Mouse (Mus musculus): ENCODE results near the gene Aoc3. TPM values are rescaled to one million over a fixed set of nuclear protein-coding genes. Genes with fewer than 3 reads are reported as not detected.

The Aoc3 gene
- 3.1 TPM in 2 replicates for polyA plus RNA-seq (2012; rRNA removed)
- polyA plus RNA-seq (2014; fragmentation: Nextera tagmentation; extraction: Ambion mirVana) = 0.68 and 1.0 TPM in 2 replicates

DNA sequence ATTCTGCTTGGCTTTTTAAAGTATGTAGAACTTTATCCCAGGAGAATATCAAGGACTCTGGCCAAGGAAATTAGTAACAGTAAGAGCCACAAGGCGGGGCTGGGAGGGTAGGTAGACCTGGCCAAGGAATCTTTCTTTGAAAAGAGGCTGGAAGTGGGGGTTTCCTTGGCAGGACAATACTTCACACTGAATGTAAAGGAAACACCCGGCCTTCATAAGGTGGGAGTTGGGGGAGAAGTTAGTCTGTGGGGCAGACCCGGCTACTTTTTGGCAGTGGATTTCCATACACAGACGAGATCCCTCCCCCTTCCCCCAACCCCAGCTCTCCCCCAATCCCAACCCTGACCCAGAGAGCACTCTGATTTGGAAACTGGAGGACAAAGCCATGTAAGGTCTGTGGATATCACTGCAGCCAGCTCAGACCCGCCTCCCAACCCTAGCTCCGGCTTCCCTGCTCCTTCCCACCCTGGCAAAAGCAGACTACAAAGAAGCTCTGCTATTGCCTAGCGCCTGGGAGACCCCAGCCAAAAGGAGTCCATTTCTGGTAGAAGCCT lies at the start of gene Aoc3:
Gene Aoc3 (plus strand): TSS at position 235 of the 554 bp plus-strand sequence.
- 75% methylated on average over 7 of the region's 7 CpGs for WGBS
- DNase-seq (ENCODE audit: low spot score) = peak; percentile 83
- Histone ChIP-seq H3K27ac (replicated peaks; ENCODE audit: low read depth, low read length) (peak within 1 kb of the TSS; percentile 38; the same call in 1 of the 2 replicates), H3K27me3 (ENCODE audit: control insufficient read depth, insufficient read depth, low read length) (no peaks in the 10 kb centered on the region), H3K4me3 (replicated peaks; ENCODE audit: low read length) (no peak within 1 kb of the TSS), H3K9ac (ENCODE audit: low read depth, low read length, severe bottlenecking) (no peak within 1 kb of the TSS), H3K9me3 (ENCODE audit: control insufficient read depth, low read length) (no peaks in the 10 kb centered on the region), H3K4me1 (ENCODE audit: control insufficient read depth, insufficient read depth, low read length) (no peaks in the 10 kb centered on the region), H3K36me3 (ENCODE audit: control insufficient read depth, insufficient read depth, low read length) (peaks cover 2% of the 10 kb centered on the region; the same call in 1 of the 2 replicates), H3K4me2 (replicated peaks; ENCODE audit: low read depth, low read length, severe bottlenecking) (no peak within 1 kb of the TSS)
- peak; percentile 45; the same call in 1 of the 2 replicates for ATAC-seq (ENCODE audit: low FRiP score, low read depth)
- no peak for TF ChIP-seq POLR2A (IDR thresholded peaks at IDR 0.05; ENCODE audit: borderline replicate concordance, extremely low read depth, insufficient read depth, insufficient read length)

DNA sequence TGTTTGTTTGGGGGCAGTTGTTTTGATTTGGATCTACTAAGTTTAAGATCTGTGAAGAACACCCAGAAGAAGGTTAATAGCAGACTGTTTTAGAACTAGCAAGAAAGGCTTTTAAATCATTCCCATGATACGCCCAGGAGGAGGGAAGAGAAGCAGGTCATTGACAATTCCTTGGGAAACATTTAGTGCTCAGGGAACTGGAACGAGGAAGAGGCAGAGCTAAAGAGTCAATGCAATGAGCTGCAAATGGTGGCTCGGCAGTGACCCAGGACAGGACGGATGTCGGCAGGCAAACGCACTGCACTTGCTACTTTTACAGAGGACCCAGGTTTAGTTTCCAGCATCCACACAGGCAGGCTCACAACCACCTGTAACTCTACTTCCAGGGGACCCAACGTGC lies 49.6 kb upstream of the Aoc3 start:
- no peak overlapping the region for H3K9ac ChIP-seq (ENCODE audit: low read depth, low read length, severe bottlenecking)
- DNase-seq (ENCODE audit: low spot score) (no peak), ATAC-seq (ENCODE audit: low FRiP score, low read depth) (no peak)
- H3K9me3 ChIP-seq (ENCODE audit: control insufficient read depth, low read length) = no peaks in the 10 kb centered on the region
- no peak overlapping the region for H3K27ac ChIP-seq (replicated peaks; ENCODE audit: low read depth, low read length)
- no peak for TF ChIP-seq POLR2A (IDR thresholded peaks at IDR 0.05; ENCODE audit: borderline replicate concordance, extremely low read depth, insufficient read depth, insufficient read length)
- no peak overlapping the region for H3K4me2 ChIP-seq (replicated peaks; ENCODE audit: low read depth, low read length, severe bottlenecking)
- H3K4me3 ChIP-seq (replicated peaks; ENCODE audit: low read length) = no peak overlapping the region
- H3K4me1 ChIP-seq (ENCODE audit: control insufficient read depth, insufficient read depth, low read length) = peaks cover 18% of the 10 kb centered on the region
- 0 out of 2 replicates have a peak, but pooled peaks cover 5% of the 10 kb centered on the region for H3K36me3 ChIP-seq (ENCODE audit: control insufficient read depth, insufficient read depth, low read length)
- H3K27me3 ChIP-seq (ENCODE audit: control insufficient read depth, insufficient read depth, low read length) = no peaks in the 10 kb centered on the region
- 44% methylated on average over 7 of the region's 7 CpGs for WGBS

DNA sequence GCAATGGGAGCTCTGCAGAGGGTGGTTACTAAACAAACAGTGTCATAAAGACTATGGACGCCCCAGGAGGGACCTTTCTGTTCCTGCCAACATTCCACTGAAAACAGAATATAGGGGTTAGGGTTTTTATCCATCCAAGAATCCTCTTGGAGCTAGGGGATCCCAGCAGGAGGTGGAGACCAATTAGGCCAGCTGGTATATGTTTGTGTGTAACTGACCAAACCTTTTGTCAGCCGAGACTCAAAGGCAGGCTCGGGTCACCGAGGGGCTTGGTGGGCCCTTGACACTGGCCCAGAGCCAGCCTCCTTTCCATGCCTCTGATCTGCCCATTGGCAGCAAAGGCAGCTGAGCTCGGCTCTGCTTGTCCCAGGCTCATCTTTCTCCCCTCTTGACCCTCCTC lies 47.5 kb upstream of the Aoc3 start:
- no peak overlapping the region for H3K4me2 ChIP-seq (replicated peaks; ENCODE audit: low read depth, low read length, severe bottlenecking)
- H3K9me3 ChIP-seq (ENCODE audit: control insufficient read depth, low read length) = no peaks in the 10 kb centered on the region
- TF ChIP-seq POLR2A (IDR thresholded peaks at IDR 0.05; ENCODE audit: borderline replicate concordance, extremely low read depth, insufficient read depth, insufficient read length) = no peak
- no peaks in the 10 kb centered on the region for H3K27me3 ChIP-seq (ENCODE audit: control insufficient read depth, insufficient read depth, low read length)
- no peak overlapping the region for H3K4me3 ChIP-seq (replicated peaks; ENCODE audit: low read length)
- H3K27ac ChIP-seq (replicated peaks; ENCODE audit: low read depth, low read length) = no peak overlapping the region
- ATAC-seq (ENCODE audit: low FRiP score, low read depth) (no peak), DNase-seq (ENCODE audit: low spot score) (no peak)
- H3K4me1 ChIP-seq (ENCODE audit: control insufficient read depth, insufficient read depth, low read length) = peaks cover 8% of the 10 kb centered on the region
- H3K36me3 ChIP-seq (ENCODE audit: control insufficient read depth, insufficient read depth, low read length) = peaks cover 7% of the 10 kb centered on the region
- no peak overlapping the region for H3K9ac ChIP-seq (ENCODE audit: low read depth, low read length, severe bottlenecking)
- WGBS = 32% methylated on average over 5 of the region's 5 CpGs

DNA sequence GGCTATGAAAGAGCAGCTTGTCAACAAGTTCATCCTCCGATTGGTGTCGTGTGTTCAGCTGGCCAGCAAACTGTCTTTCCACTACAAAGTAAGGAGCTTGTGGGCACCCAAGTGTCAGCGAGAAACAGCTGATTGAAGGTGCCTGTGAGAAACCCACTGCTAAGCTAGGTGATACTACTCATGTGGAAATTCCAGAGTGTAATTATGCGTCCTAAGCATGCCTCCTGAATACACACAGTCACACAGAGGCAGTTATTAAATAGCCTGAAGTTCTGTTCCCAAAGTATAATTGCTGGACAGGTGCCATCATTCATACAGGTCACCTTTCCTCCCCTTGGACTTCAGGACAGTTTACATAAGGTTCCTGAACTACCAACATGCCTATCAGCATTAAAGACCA lies 46.6 kb upstream of the Aoc3 start:
- WGBS = 70% methylated on average over 4 of the region's 4 CpGs
- TF ChIP-seq POLR2A (IDR thresholded peaks at IDR 0.05; ENCODE audit: borderline replicate concordance, extremely low read depth, insufficient read depth, insufficient read length) = no peak

GRCm38 (mm10) chr11:101287306-101287705 lies 43.1 kb upstream of the Aoc3 start:
- Histone ChIP-seq H3K27me3 (ENCODE audit: control insufficient read depth, insufficient read depth, low read length) (no peaks in the 10 kb centered on the region), H3K4me1 (ENCODE audit: control insufficient read depth, insufficient read depth, low read length) (no peaks in the 10 kb centered on the region), H3K9ac (ENCODE audit: low read depth, low read length, severe bottlenecking) (no peak overlapping the region), H3K4me3 (replicated peaks; ENCODE audit: low read length) (no peak overlapping the region), H3K9me3 (ENCODE audit: control insufficient read depth, low read length) (no peaks in the 10 kb centered on the region), H3K36me3 (ENCODE audit: control insufficient read depth, insufficient read depth, low read length) (peaks cover 45% of the 10 kb centered on the region), H3K27ac (replicated peaks; ENCODE audit: low read depth, low read length) (no peak overlapping the region), H3K4me2 (replicated peaks; ENCODE audit: low read depth, low read length, severe bottlenecking) (no peak overlapping the region)
- TF ChIP-seq POLR2A (IDR thresholded peaks at IDR 0.05; ENCODE audit: borderline replicate concordance, extremely low read depth, insufficient read depth, insufficient read length) = no peak
- DNase-seq (ENCODE audit: low spot score) = no peak
- ATAC-seq (ENCODE audit: low FRiP score, low read depth) = no peak
- WGBS = 90% methylated on average over 9 of the region's 9 CpGs

More for the DNA sequence above, 46.6 kb upstream of the Aoc3 start:
- Histone ChIP-seq H3K9me3 (ENCODE audit: control insufficient read depth, low read length) (no peaks in the 10 kb centered on the region), H3K9ac (ENCODE audit: low read depth, low read length, severe bottlenecking) (no peak overlapping the region), H3K4me3 (replicated peaks; ENCODE audit: low read length) (no peak overlapping the region), H3K27me3 (ENCODE audit: control insufficient read depth, insufficient read depth, low read length) (no peaks in the 10 kb centered on the region), H3K4me2 (replicated peaks; ENCODE audit: low read depth, low read length, severe bottlenecking) (no peak overlapping the region), H3K27ac (replicated peaks; ENCODE audit: low read depth, low read length) (no peak overlapping the region), H3K4me1 (ENCODE audit: control insufficient read depth, insufficient read depth, low read length) (peaks cover 4% of the 10 kb centered on the region), H3K36me3 (ENCODE audit: control insufficient read depth, insufficient read depth, low read length) (peaks cover 15% of the 10 kb centered on the region)
- no peak for DNase-seq (ENCODE audit: low spot score)
- no peak for ATAC-seq (ENCODE audit: low FRiP score, low read depth)
